Mouse (Mus musculus): ENCODE measurements around the gene Zfp719. TPM values are rescaled to one million over a fixed set of nuclear protein-coding genes. Genes with fewer than 3 reads are reported as not detected.

Gene Zfp719
- polyA plus RNA-seq, 1 experiment from 2014 or later, result 17.4 TPM

DNA sequence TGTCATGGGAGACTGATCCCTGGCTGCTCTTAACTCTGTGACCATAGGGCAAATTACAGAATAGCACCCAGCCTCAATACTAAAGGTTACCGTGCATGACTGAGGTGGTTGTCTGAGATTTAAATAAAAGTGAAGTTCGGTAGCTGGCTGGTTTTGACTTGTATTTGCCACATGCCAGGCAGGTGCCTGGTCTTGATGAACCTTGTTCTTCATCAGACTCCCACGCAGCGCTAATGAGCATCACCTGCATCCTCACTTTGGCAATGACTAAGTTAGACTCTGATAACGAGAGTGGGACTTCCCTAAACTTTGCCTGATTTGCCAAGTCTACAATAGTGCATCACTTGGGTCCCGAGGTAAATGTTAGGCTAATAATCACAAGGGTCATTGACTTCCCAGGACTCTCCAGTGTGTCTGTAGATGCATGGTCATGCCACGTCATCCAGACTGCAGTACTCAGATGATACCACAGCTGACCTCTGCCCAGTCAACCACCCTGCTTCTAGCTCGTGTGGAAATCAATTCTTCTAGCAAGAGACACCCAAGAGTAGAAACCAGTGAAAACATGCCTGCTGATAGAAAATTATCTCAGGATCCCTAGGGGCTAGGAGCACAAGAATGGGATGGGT is 46.5 kb downstream of the Zfp719 start:
- ATAC-seq (ENCODE audit: low FRiP score) (no peak), DNase-seq (ENCODE audit: low spot score) (no peak)
- H3K9me3 ChIP-seq (ENCODE audit: control insufficient read depth, low read length), result no peaks in the 10 kb centered on the region
- H3K27ac ChIP-seq, result no peak overlapping the region
- 87% methylated on average over 8 of the region's 8 CpGs for WGBS
- no peak overlapping the region for H3K4me3 ChIP-seq (replicated peaks; ENCODE audit: low read length)
- no peak overlapping the region for H3K4me2 ChIP-seq (replicated peaks)
- peaks cover 4% of the 10 kb centered on the region; the same call in 1 of the 2 replicates for H3K4me1 ChIP-seq (replicated peaks; ENCODE audit: control insufficient read depth, insufficient read depth, low read length)
- H3K9ac ChIP-seq, result no peak overlapping the region
- H3K36me3 ChIP-seq (replicated peaks; ENCODE audit: control insufficient read depth, insufficient read depth), result no peaks in the 10 kb centered on the region
- H3K27me3 ChIP-seq (ENCODE audit: control insufficient read depth, insufficient read depth, low read length), result no peaks in the 10 kb centered on the region

GRCm38 (mm10) chr7:43633940-43634339 is 54.5 kb downstream of the Zfp719 start:
- no peaks in the 10 kb centered on the region for H3K9me3 ChIP-seq (ENCODE audit: control insufficient read depth, low read length)
- no peaks in the 10 kb centered on the region for H3K27me3 ChIP-seq (ENCODE audit: control insufficient read depth, insufficient read depth, low read length)
- no peak overlapping the region for H3K27ac ChIP-seq
- DNase-seq (ENCODE audit: low spot score) (no peak), ATAC-seq (ENCODE audit: low FRiP score) (no peak)
- no peaks in the 10 kb centered on the region for H3K36me3 ChIP-seq (replicated peaks; ENCODE audit: control insufficient read depth, insufficient read depth)
- no peaks in the 10 kb centered on the region for H3K4me1 ChIP-seq (replicated peaks; ENCODE audit: control insufficient read depth, insufficient read depth, low read length)
- 82% methylated on average over 4 of the region's 4 CpGs for WGBS
- no peak overlapping the region for H3K9ac ChIP-seq
- H3K4me2 ChIP-seq (replicated peaks), result no peak overlapping the region
- no peak overlapping the region for H3K4me3 ChIP-seq (replicated peaks; ENCODE audit: low read length)

DNA sequence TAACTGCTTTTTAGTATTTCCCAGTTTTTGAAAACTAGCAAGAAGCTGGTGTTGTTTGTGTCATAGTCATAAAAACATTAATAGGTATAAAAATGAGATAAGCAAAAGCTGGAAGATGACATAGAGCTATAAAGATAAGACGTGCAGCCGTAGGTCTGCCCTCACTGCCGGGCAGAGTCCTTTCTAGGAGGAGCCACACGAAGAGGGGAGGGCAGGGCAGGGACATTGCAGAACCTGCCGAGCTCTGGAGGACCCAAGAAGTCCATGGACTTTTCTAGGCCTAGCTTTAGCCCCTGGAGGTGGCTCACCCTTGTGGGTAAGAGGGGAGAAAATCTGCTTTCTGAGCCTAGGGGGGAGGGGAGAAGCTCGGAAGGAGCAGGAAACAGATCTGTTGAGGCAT is 55.1 kb downstream of the Zfp719 start, which contains the start of gene Ceacam18:
Gene Ceacam18 (plus strand): TSS at position 208 of the 400 bp plus-strand sequence.
- ATAC-seq (ENCODE audit: low FRiP score) (no peak), DNase-seq (ENCODE audit: low spot score) (no peak)
- no peak within 1 kb of the TSS for H3K4me3 ChIP-seq (replicated peaks; ENCODE audit: low read length)
- H3K9ac ChIP-seq, result no peak within 1 kb of the TSS
- H3K27ac ChIP-seq, result no peak within 1 kb of the TSS
- H3K4me2 ChIP-seq (replicated peaks), result no peak within 1 kb of the TSS
- no peaks in the 10 kb centered on the region for H3K27me3 ChIP-seq (ENCODE audit: control insufficient read depth, insufficient read depth, low read length)
- 86% methylated on average over 6 of the region's 6 CpGs for WGBS
- H3K4me1 ChIP-seq (replicated peaks; ENCODE audit: control insufficient read depth, insufficient read depth, low read length), result no peaks in the 10 kb centered on the region
- H3K36me3 ChIP-seq (replicated peaks; ENCODE audit: control insufficient read depth, insufficient read depth), result no peaks in the 10 kb centered on the region
- H3K9me3 ChIP-seq (ENCODE audit: control insufficient read depth, low read length), result no peaks in the 10 kb centered on the region

DNA sequence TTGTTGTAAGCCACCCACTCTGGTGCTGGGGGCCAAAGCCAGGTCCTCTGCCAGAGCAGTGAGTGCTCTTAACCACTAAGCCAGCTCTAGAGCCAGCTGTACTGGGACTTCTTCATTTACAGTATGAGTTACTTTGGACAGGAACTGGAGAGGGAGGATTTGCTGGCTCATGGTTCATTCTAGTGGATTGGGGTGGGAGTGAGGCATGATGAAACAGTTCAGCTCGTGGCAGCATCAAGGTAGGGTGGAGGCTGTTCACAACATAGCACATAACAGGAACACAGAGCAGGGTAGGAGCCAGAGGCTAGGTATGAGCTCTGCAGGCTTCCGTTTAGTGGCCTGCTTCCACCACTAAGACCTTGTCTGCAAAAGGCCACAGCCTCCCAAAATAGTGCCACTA is 56.8 kb downstream of the Zfp719 start:
- Histone ChIP-seq H3K36me3 (replicated peaks; ENCODE audit: control insufficient read depth, insufficient read depth) (no peaks in the 10 kb centered on the region), H3K9ac (no peak overlapping the region), H3K4me2 (replicated peaks) (no peak overlapping the region), H3K27ac (no peak overlapping the region), H3K4me3 (replicated peaks; ENCODE audit: low read length) (no peak overlapping the region), H3K4me1 (replicated peaks; ENCODE audit: control insufficient read depth, insufficient read depth, low read length) (no peaks in the 10 kb centered on the region), H3K9me3 (ENCODE audit: control insufficient read depth, low read length) (no peaks in the 10 kb centered on the region), H3K27me3 (ENCODE audit: control insufficient read depth, insufficient read depth, low read length) (no peaks in the 10 kb centered on the region)
- 75% methylated on average over 2 of the region's 2 CpGs for WGBS
- DNase-seq (ENCODE audit: low spot score), result no peak
- ATAC-seq (ENCODE audit: low FRiP score), result no peak

GRCm38 (mm10) chr7:43637118-43637517 is 57.7 kb downstream of the Zfp719 start:
- Histone ChIP-seq H3K36me3 (replicated peaks; ENCODE audit: control insufficient read depth, insufficient read depth) (no peaks in the 10 kb centered on the region), H3K9me3 (ENCODE audit: control insufficient read depth, low read length) (no peaks in the 10 kb centered on the region), H3K4me3 (replicated peaks; ENCODE audit: low read length) (no peak overlapping the region), H3K9ac (no peak overlapping the region), H3K27ac (no peak overlapping the region), H3K4me1 (replicated peaks; ENCODE audit: control insufficient read depth, insufficient read depth, low read length) (no peaks in the 10 kb centered on the region), H3K27me3 (ENCODE audit: control insufficient read depth, insufficient read depth, low read length) (no peaks in the 10 kb centered on the region), H3K4me2 (replicated peaks) (no peak overlapping the region)
- DNase-seq (ENCODE audit: low spot score) (no peak), ATAC-seq (ENCODE audit: low FRiP score) (no peak)
- WGBS, result 69% methylated on average over 1 of the region's 1 CpGs

DNA sequence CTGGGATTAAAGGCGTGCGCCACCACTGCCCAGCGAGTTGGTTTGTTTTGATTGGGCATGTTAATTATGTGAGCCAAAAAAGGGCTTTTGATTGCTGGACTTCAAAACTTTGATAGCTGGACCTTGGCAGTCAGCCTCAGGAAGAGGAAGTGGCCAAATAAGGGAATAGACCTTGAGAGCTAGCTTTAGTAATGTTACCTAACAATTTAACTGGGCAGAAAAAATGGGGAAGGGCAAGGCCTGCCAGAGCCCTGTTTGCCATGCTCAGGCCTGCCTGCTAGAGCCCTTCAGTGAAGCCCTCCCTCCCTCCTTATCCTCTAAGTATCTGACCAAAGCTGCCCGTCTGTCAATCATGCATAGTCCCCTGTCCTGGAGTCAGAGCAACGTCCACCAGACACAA is 63.2 kb downstream of the Zfp719 start:
- WGBS, result 84% methylated on average over 5 of the region's 5 CpGs
- ATAC-seq (ENCODE audit: low FRiP score) (no peak), DNase-seq (ENCODE audit: low spot score) (no peak)

More for the DNA sequence above, 63.2 kb downstream of the Zfp719 start:
- Histone ChIP-seq H3K9ac (no peak overlapping the region), H3K4me3 (replicated peaks; ENCODE audit: low read length) (no peak overlapping the region), H3K36me3 (replicated peaks; ENCODE audit: control insufficient read depth, insufficient read depth) (no peaks in the 10 kb centered on the region), H3K4me1 (replicated peaks; ENCODE audit: control insufficient read depth, insufficient read depth, low read length) (no peaks in the 10 kb centered on the region), H3K27me3 (ENCODE audit: control insufficient read depth, insufficient read depth, low read length) (no peaks in the 10 kb centered on the region), H3K27ac (no peak overlapping the region), H3K9me3 (ENCODE audit: control insufficient read depth, low read length) (no peaks in the 10 kb centered on the region), H3K4me2 (replicated peaks) (no peak overlapping the region)

Other genes starting within 250 kb of the Zfp719 start
- 0.12 TPM in 1 of 2 replicates, not detected in the other for gene Siglecf, start 228.3 kb upstream of the Zfp719 start, polyA plus RNA-seq (2014; fragmentation: Nextera tagmentation; extraction: Ambion mirVana)
- gene Siglecg, start 171.4 kb upstream of the Zfp719 start, polyA plus RNA-seq (2014; fragmentation: Nextera tagmentation; extraction: Ambion mirVana), result not detected in 2 replicates
- gene Lim2, start 151.9 kb upstream of the Zfp719 start, polyA plus RNA-seq (2014; fragmentation: Nextera tagmentation; extraction: Ambion mirVana), result not detected in 2 replicates
- gene Nkg7, start 142.5 kb upstream of the Zfp719 start, polyA plus RNA-seq (2014; fragmentation: Nextera tagmentation; extraction: Ambion mirVana), result not detected in 2 replicates
- not detected in 2 replicates for gene Cldnd2, start 138.8 kb upstream of the Zfp719 start, polyA plus RNA-seq (2014; fragmentation: Nextera tagmentation; extraction: Ambion mirVana)
- gene Etfb, start 135.5 kb upstream of the Zfp719 start, polyA plus RNA-seq (2014; fragmentation: Nextera tagmentation; extraction: Ambion mirVana), result 122 and 144 TPM in 2 replicates
- gene Gm45233, start 135.5 kb upstream of the Zfp719 start, polyA plus RNA-seq (2014; fragmentation: Nextera tagmentation; extraction: Ambion mirVana), result 0.62 TPM in 1 of 2 replicates, not detected in the other
- 15.6 and 17.8 TPM in 2 replicates for gene Vsig10l, start 116.5 kb upstream of the Zfp719 start, polyA plus RNA-seq (2014; fragmentation: Nextera tagmentation; extraction: Ambion mirVana)
- 10.0 and 11.1 TPM in 2 replicates for gene Iglon5, start 89.5 kb upstream of the Zfp719 start, polyA plus RNA-seq (2014; fragmentation: Nextera tagmentation; extraction: Ambion mirVana)
- gene 4931406B18Rik, start 73.7 kb upstream of the Zfp719 start, polyA plus RNA-seq (2014; fragmentation: Nextera tagmentation; extraction: Ambion mirVana), result 0.31 TPM in 1 of 2 replicates, not detected in the other
- 1.1 TPM in 2 replicates for gene Cd33, start 35.2 kb upstream of the Zfp719 start, polyA plus RNA-seq (2014; fragmentation: Nextera tagmentation; extraction: Ambion mirVana)
- gene Zfp658, start 17.4 kb upstream of the Zfp719 start, polyA plus RNA-seq (2014; fragmentation: Nextera tagmentation; extraction: Ambion mirVana), result 8.0 and 8.5 TPM in 2 replicates
- 0.57 and 1.0 TPM in 2 replicates for gene Zfp819, start 27.6 kb downstream of the Zfp719 start, polyA plus RNA-seq (2014; fragmentation: Nextera tagmentation; extraction: Ambion mirVana)
- not detected in 2 replicates for gene Ceacam18, start 55.1 kb downstream of the Zfp719 start, polyA plus RNA-seq (2014; fragmentation: Nextera tagmentation; extraction: Ambion mirVana)
- 0.14 and 0.40 TPM in 2 replicates for gene Siglece, start 80.6 kb downstream of the Zfp719 start, polyA plus RNA-seq (2014; fragmentation: Nextera tagmentation; extraction: Ambion mirVana)
- gene Ctu1, start 92.4 kb downstream of the Zfp719 start, polyA plus RNA-seq (2014; fragmentation: Nextera tagmentation; extraction: Ambion mirVana), result 14.6 and 15.1 TPM in 2 replicates
- gene Klk14, start 110.8 kb downstream of the Zfp719 start, polyA plus RNA-seq (2014; fragmentation: Nextera tagmentation; extraction: Ambion mirVana), result not detected in 2 replicates
- not detected in 2 replicates for gene Klk13, start 133.0 kb downstream of the Zfp719 start, polyA plus RNA-seq (2014; fragmentation: Nextera tagmentation; extraction: Ambion mirVana)
- gene Klk12, start 189.3 kb downstream of the Zfp719 start, polyA plus RNA-seq (2014; fragmentation: Nextera tagmentation; extraction: Ambion mirVana), result not detected in 2 replicates
- not detected in 2 replicates for gene Klk11, start 195.0 kb downstream of the Zfp719 start, polyA plus RNA-seq (2014; fragmentation: Nextera tagmentation; extraction: Ambion mirVana)
- gene Klk10, start 201.4 kb downstream of the Zfp719 start, polyA plus RNA-seq (2014; fragmentation: Nextera tagmentation; extraction: Ambion mirVana), result not detected in 2 replicates
- gene Klk9, start 212.3 kb downstream of the Zfp719 start, polyA plus RNA-seq (2014; fragmentation: Nextera tagmentation; extraction: Ambion mirVana), result not detected in 2 replicates
- 12.1 and 12.5 TPM in 2 replicates for gene Klk8, start 218.0 kb downstream of the Zfp719 start, polyA plus RNA-seq (2014; fragmentation: Nextera tagmentation; extraction: Ambion mirVana)
- not detected in 2 replicates for gene Klk7, start 231.7 kb downstream of the Zfp719 start, polyA plus RNA-seq (2014; fragmentation: Nextera tagmentation; extraction: Ambion mirVana)
- not detected in 2 replicates for gene Klk6, start 244.9 kb downstream of the Zfp719 start, polyA plus RNA-seq (2014; fragmentation: Nextera tagmentation; extraction: Ambion mirVana)